Mouse (Mus musculus): ENCODE measurements around the gene Eif3b. TPM values are rescaled to one million over a fixed set of nuclear protein-coding genes. Genes with fewer than 3 reads are reported as not detected.
"Not testable (repeated sequence)": the region's sequence is repeated elsewhere in the genome, so short reads cannot be mapped to it uniquely, and the experiment has no call there.

Eif3b gene
- polyA plus RNA-seq, 1 experiment, result 74.3 TPM

DNA sequence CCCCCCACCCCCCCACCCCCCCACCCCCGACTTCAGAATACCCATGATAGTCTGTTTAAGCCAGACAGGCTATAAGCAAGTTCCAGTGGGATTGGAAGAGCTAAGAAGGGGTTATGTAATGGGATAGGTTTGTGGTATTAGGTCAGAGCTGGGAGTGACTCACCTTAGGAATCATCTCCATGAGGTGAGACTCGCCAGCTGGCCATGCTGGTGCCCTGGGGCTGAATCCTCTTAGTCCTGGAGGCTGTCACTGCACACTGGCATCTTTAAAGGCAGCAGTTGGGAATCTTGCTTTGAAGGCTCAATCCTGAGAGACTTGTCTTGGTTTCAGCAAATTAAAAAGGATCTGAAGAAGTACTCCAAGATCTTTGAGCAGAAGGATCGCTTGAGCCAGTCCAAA lies 22.3 kb downstream of the Eif3b start:
- 93% methylated on average over 3 of the region's 3 CpGs for WGBS
- H3K4me3 ChIP-seq (ENCODE audit: extremely low read depth, insufficient read depth, insufficient read length), result no peak overlapping the region
- H3K27ac ChIP-seq (ENCODE audit: insufficient read depth, low read length), result no peak overlapping the region
- H3K4me1 ChIP-seq (ENCODE audit: control insufficient read depth, insufficient read depth, insufficient read length), result no peaks in the 10 kb centered on the region
- no peak for DNase-seq (ENCODE audit: low read depth in 1 of 2, low spot score in 2 of 2)
- no peaks in the 10 kb centered on the region for H3K27me3 ChIP-seq (ENCODE audit: control insufficient read depth, insufficient read depth, low read length)
- H3K36me3 ChIP-seq (ENCODE audit: control insufficient read depth, insufficient read depth, low read length), result peaks cover 61% of the 10 kb centered on the region
- no peak for TF ChIP-seq CTCF (IDR thresholded peaks at IDR 0.05; ENCODE audit: extremely low read depth, insufficient read depth, insufficient read length, insufficient replicate concordance)
- TF ChIP-seq POLR2A (IDR thresholded peaks at IDR 0.05; ENCODE audit: low read depth, low read length), result no peak

DNA sequence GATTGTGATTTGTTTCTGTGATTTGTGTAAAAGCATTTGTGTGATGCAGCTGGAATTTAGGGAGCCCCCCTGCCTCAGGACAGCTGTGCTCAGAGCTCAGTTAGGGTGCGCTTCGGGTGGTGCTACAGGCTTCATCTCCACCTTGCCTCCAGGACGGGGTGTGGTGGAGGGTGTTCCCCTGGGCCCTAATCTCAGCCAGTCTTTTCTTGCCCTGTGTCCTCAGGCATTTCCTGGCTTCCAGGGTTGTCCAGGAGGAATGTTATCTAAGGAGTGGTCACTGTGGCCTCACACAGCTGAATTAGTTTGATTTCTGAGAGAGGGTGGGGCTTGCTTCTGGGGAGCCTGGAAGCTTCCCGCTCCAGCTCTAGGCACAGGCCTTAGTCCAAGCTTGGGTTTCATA lies 24.9 kb downstream of the Eif3b start:
- H3K27ac ChIP-seq (ENCODE audit: insufficient read depth, low read length), result no peak overlapping the region
- H3K4me1 ChIP-seq (ENCODE audit: control insufficient read depth, insufficient read depth, insufficient read length), result no peaks in the 10 kb centered on the region
- TF ChIP-seq CTCF (IDR thresholded peaks at IDR 0.05; ENCODE audit: extremely low read depth, insufficient read depth, insufficient read length, insufficient replicate concordance) (no peak), POLR2A (IDR thresholded peaks at IDR 0.05; ENCODE audit: low read depth, low read length) (no peak)
- DNase-seq (ENCODE audit: low read depth in 1 of 2, low spot score in 2 of 2), result no peak
- no peaks in the 10 kb centered on the region for H3K27me3 ChIP-seq (ENCODE audit: control insufficient read depth, insufficient read depth, low read length)
- peaks cover 42% of the 10 kb centered on the region for H3K36me3 ChIP-seq (ENCODE audit: control insufficient read depth, insufficient read depth, low read length)
- H3K4me3 ChIP-seq (ENCODE audit: extremely low read depth, insufficient read depth, insufficient read length), result no peak overlapping the region
- WGBS, result 91% methylated on average over 4 of the region's 4 CpGs

DNA sequence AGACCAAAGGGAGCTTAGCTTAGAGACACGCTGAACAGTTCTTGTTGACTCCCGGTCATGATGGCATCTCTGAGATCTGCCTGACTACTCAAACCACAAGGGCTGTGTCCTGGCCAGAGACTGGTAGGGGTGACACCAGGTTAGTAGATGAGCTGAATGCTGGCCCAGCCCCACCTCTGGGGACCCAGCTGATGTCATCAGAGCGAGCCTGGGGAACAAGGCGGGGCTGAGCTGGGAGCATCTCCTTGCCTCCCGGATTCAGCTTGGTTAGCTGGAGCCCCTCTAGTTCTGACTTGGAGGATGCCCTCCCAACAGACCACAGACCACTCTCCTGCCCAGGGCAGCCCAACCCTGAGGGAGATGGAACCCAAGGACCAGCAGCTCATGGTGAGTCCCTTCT lies 26.2 kb downstream of the Eif3b start, which contains the start of gene Gm4869:
Gene Gm4869 (plus strand): TSS at position 301 of the 400 bp plus-strand sequence.
- no peak for TF ChIP-seq CTCF (IDR thresholded peaks at IDR 0.05; ENCODE audit: extremely low read depth, insufficient read depth, insufficient read length, insufficient replicate concordance)
- TF ChIP-seq POLR2A (IDR thresholded peaks at IDR 0.05; ENCODE audit: low read depth, low read length), result no peak
- peaks cover 34% of the 10 kb centered on the region for H3K36me3 ChIP-seq (ENCODE audit: control insufficient read depth, insufficient read depth, low read length)
- H3K4me1 ChIP-seq (ENCODE audit: control insufficient read depth, insufficient read depth, insufficient read length), result no peaks in the 10 kb centered on the region
- H3K4me3 ChIP-seq (ENCODE audit: extremely low read depth, insufficient read depth, insufficient read length), result no peak within 1 kb of the TSS
- WGBS, result 73% methylated on average over 5 of the region's 5 CpGs
- H3K27ac ChIP-seq (ENCODE audit: insufficient read depth, low read length), result no peak within 1 kb of the TSS
- DNase-seq (ENCODE audit: low read depth in 1 of 2, low spot score in 2 of 2), result no peak
- H3K27me3 ChIP-seq (ENCODE audit: control insufficient read depth, insufficient read depth, low read length), result no peaks in the 10 kb centered on the region

DNA sequence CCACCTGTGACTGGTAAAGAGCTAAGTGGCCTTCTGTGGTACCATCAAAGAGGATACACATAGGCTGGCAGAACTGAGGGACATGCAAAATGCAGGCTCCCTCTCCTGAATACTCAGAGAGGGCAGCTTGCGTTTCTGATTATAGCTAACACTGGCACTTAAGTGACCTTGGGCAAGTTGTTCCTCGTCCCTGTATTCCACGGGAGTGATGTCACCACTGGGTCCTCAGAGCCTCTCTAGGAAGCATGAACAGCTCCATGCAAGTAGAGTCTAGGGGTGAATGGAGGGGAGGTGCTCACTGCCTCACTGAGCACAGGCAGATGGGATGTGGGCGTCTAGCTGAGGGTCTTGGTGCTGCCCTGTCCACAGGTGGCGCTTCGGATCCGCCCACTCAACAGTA lies 26.9 kb downstream of the Eif3b start:
- no peaks in the 10 kb centered on the region for H3K4me1 ChIP-seq (ENCODE audit: control insufficient read depth, insufficient read depth, insufficient read length)
- DNase-seq (ENCODE audit: low read depth in 1 of 2, low spot score in 2 of 2), result no peak
- no peaks in the 10 kb centered on the region for H3K27me3 ChIP-seq (ENCODE audit: control insufficient read depth, insufficient read depth, low read length)
- 78% methylated on average over 7 of the region's 7 CpGs for WGBS
- peaks cover 28% of the 10 kb centered on the region for H3K36me3 ChIP-seq (ENCODE audit: control insufficient read depth, insufficient read depth, low read length)
- no peak overlapping the region for H3K4me3 ChIP-seq (ENCODE audit: extremely low read depth, insufficient read depth, insufficient read length)
- TF ChIP-seq POLR2A (IDR thresholded peaks at IDR 0.05; ENCODE audit: low read depth, low read length) (no peak), CTCF (IDR thresholded peaks at IDR 0.05; ENCODE audit: extremely low read depth, insufficient read depth, insufficient read length, insufficient replicate concordance) (no peak)
- no peak overlapping the region for H3K27ac ChIP-seq (ENCODE audit: insufficient read depth, low read length)

DNA sequence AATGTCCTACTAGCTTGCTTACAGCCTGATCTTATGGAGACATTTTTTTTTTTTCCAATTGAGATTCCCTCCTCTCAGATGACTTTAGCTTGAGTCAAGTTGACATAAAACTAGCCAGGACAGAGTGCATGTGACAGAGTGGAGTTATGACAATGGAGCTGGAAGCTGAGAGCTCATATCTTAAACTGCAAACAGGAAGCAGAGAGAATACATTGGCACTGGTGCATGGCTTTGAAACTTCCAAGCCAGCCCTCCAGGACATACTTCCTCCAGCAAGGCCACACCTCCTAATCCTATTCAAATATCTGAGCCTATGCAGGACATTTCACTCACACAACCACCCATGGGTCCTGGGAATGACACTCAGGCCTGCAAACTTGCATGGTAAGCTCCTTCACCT lies 35.4 kb downstream of the Eif3b start:
- no peaks in the 10 kb centered on the region for H3K4me1 ChIP-seq (ENCODE audit: control insufficient read depth, insufficient read depth, insufficient read length)
- no peak overlapping the region for H3K27ac ChIP-seq (ENCODE audit: insufficient read depth, low read length)
- DNase-seq (ENCODE audit: low read depth in 1 of 2, low spot score in 2 of 2), result no peak
- no peaks in the 10 kb centered on the region for H3K27me3 ChIP-seq (ENCODE audit: control insufficient read depth, insufficient read depth, low read length)
- no peak for TF ChIP-seq POLR2A (IDR thresholded peaks at IDR 0.05; ENCODE audit: low read depth, low read length)
- no peak for TF ChIP-seq CTCF (IDR thresholded peaks at IDR 0.05; ENCODE audit: extremely low read depth, insufficient read depth, insufficient read length, insufficient replicate concordance)
- H3K4me3 ChIP-seq (ENCODE audit: extremely low read depth, insufficient read depth, insufficient read length), result no peak overlapping the region
- H3K36me3 ChIP-seq (ENCODE audit: control insufficient read depth, insufficient read depth, low read length), result no peaks in the 10 kb centered on the region

DNA sequence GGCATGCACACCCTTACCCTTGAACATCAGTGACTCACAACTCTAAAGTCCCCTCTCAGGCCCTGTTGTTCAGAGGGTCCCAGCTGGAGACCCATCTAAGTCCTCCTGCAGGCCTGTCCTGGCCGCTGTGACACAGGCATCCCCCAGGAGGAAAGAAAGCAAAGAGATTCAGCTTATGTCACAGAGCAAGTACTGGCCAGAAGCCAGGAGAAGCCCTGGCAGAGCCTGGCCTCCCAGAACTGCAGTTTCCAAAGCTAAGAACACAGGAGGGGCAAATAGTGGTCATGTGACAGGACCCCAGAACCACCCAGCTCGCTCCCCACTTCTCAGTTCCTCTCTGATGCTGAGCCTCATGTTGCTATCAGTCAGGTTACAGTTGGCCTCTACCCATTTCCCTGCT lies 36.3 kb downstream of the Eif3b start:
- no peak for DNase-seq (ENCODE audit: low read depth in 1 of 2, low spot score in 2 of 2)
- H3K27ac ChIP-seq (ENCODE audit: insufficient read depth, low read length), result no peak overlapping the region
- no peaks in the 10 kb centered on the region for H3K4me1 ChIP-seq (ENCODE audit: control insufficient read depth, insufficient read depth, insufficient read length)
- 72% methylated on average over 2 of the region's 2 CpGs for WGBS
- no peak overlapping the region for H3K4me3 ChIP-seq (ENCODE audit: extremely low read depth, insufficient read depth, insufficient read length)
- no peaks in the 10 kb centered on the region for H3K27me3 ChIP-seq (ENCODE audit: control insufficient read depth, insufficient read depth, low read length)
- no peak for TF ChIP-seq POLR2A (IDR thresholded peaks at IDR 0.05; ENCODE audit: low read depth, low read length)
- TF ChIP-seq CTCF (IDR thresholded peaks at IDR 0.05; ENCODE audit: extremely low read depth, insufficient read depth, insufficient read length, insufficient replicate concordance), result no peak
- H3K36me3 ChIP-seq (ENCODE audit: control insufficient read depth, insufficient read depth, low read length), result no peaks in the 10 kb centered on the region

DNA sequence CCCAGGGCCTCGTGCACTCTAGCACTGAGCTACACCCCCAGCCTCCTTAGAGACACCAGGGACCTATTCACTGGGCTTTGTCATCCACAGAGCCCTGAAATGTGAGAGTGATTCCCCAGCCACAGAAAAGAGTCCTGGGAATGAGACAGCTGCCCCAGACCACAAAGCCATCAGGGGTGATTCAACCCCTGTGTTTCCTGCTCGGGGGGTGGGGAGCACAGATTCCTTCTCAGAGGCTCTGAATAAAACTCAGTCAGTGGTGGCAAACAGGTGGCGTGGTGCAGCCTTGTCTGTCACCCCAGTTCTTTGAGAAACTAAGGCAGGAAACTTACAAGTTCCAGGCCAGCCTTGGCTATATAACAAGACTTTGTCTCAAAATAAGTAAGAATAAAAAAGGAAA lies 42.3 kb downstream of the Eif3b start:
- TF ChIP-seq CTCF (IDR thresholded peaks at IDR 0.05; ENCODE audit: extremely low read depth, insufficient read depth, insufficient read length, insufficient replicate concordance), result no peak
- no peak for TF ChIP-seq POLR2A (IDR thresholded peaks at IDR 0.05; ENCODE audit: low read depth, low read length)
- WGBS, result 81% methylated on average over 3 of the region's 3 CpGs
- H3K4me1 ChIP-seq (ENCODE audit: control insufficient read depth, insufficient read depth, insufficient read length), result no peaks in the 10 kb centered on the region
- H3K36me3 ChIP-seq (ENCODE audit: control insufficient read depth, insufficient read depth, low read length), result no peaks in the 10 kb centered on the region
- H3K27ac ChIP-seq (ENCODE audit: insufficient read depth, low read length), result no peak overlapping the region
- DNase-seq (ENCODE audit: low read depth in 1 of 2, low spot score in 2 of 2), result no peak
- no peaks in the 10 kb centered on the region for H3K27me3 ChIP-seq (ENCODE audit: control insufficient read depth, insufficient read depth, low read length)
- H3K4me3 ChIP-seq (ENCODE audit: extremely low read depth, insufficient read depth, insufficient read length), result no peak overlapping the region

DNA sequence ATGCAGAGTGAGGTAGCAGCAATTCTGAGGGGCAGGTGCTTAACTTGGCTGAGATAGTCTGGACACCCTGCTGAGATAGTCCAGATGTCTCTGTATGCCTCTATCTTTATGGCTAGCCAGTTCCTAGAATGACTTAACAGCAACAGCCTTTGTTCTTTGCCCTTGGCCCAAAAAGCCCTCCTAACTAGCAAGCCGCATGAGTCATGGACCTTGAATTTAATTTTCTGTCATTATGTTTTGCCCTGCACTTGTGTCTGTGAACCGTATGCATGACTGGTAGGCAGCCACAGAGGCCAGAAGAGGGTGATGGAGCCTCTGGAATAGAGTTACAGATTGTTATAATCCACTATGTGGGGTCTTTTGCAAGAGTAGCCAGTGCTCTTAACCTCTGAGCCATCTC lies 44.0 kb downstream of the Eif3b start:
- H3K27me3 ChIP-seq (ENCODE audit: control insufficient read depth, insufficient read depth, low read length); H3K4me3 ChIP-seq (ENCODE audit: extremely low read depth, insufficient read depth, insufficient read length); DNase-seq (ENCODE audit: low read depth in 1 of 2, low spot score in 2 of 2); H3K36me3 ChIP-seq (ENCODE audit: control insufficient read depth, insufficient read depth, low read length); H3K27ac ChIP-seq (ENCODE audit: insufficient read depth, low read length); H3K4me1 ChIP-seq (ENCODE audit: control insufficient read depth, insufficient read depth, insufficient read length): not testable (repeated sequence)
- WGBS, result 83% methylated on average over 2 of the region's 2 CpGs

Measured in spleen, adult 2 months (tissue).